In genomic region chrX:106092939-106093338, GRCm38 (mm10) we compare ENCODE assay signal across 14 mouse cellular contexts. TPM values are rescaled to one million over a fixed set of nuclear protein-coding genes. Genes with fewer than 3 reads are reported as not detected.
DNase-seq lines count a peak whose midpoint lies in the region; ATAC-seq lines count a peak whose summit lies in the region.
"Had no signal": no experiment of that assay in that cellular context is flagged by ENCODE, and none has a peak within 500 bp of the region (broad histone marks: within the 10 kb centered on the region; RNA-seq: fewer than 3 reads in every experiment).

No protein-coding gene starts in this region.

- no peaks in the 10 kb centered on the region for H3K36me3 ChIP-seq in heart, embryonic 11.5 days (ENCODE audit: control insufficient read depth, insufficient read depth, low read length)
- H3K36me3 ChIP-seq in embryonic facial prominence, embryonic 10.5 days (replicated peaks) = peaks cover 5% of the 10 kb centered on the region; the same call in 1 of the 2 replicates
- no peaks in the 10 kb centered on the region for H3K36me3 ChIP-seq in midbrain, embryonic 14.5 days (ENCODE audit: control insufficient read depth, insufficient read depth, low read length)

- H3K27me3 ChIP-seq in heart, embryonic 11.5 days (ENCODE audit: control insufficient read depth, insufficient read depth, low read length) = no peaks in the 10 kb centered on the region
- H3K27me3 ChIP-seq in embryonic facial prominence, embryonic 10.5 days (replicated peaks; ENCODE audit: low read depth, poor library complexity, severe bottlenecking) = peaks cover 30% of the 10 kb centered on the region
- H3K27me3 ChIP-seq in midbrain, embryonic 14.5 days (ENCODE audit: control insufficient read depth, insufficient read depth, low read length) = no peaks in the 10 kb centered on the region

- intact Hi-C loops in gastrocnemius, postnatal 36 days (cut with DNase I) = no loop called here

- no peak overlapping the region for H3K4me2 ChIP-seq in heart, embryonic 11.5 days
- no peak overlapping the region for H3K4me2 ChIP-seq in midbrain, embryonic 14.5 days (ENCODE audit: low read length)
- H3K4me2 ChIP-seq: liver, embryonic 11.5 days had no signal

- DNase-seq in heart, adult 11 months = no peak
- peak; percentile 6 to 12 for DNase-seq in kidney, postnatal 4 days
- DNase-seq in kidney, adult 8-10 months = no peak
- peak; percentile 13 for DNase-seq in embryonic facial prominence, embryonic 10.5 days (ENCODE audit: low spot score)
- DNase-seq in midbrain, embryonic 14.5 days = peak; percentile 6
- no peak for DNase-seq in adipocyte (ENCODE audit: low spot score)
- no peak for DNase-seq in gastrocnemius, postnatal 36 days
- DNase-seq: cerebellum, postnatal 36 days; right cerebral cortex, postnatal 14 days had no signal

- peak overlapping the region; percentile 46 for H3K27ac ChIP-seq in heart, embryonic 11.5 days (ENCODE audit: low read depth, low read length)
- H3K27ac ChIP-seq in embryonic facial prominence, embryonic 10.5 days (replicated peaks) = 0 out of 2 replicates have a peak overlapping the region, but pooled peaks have one; percentile 51
- no peak overlapping the region for H3K27ac ChIP-seq in midbrain, embryonic 14.5 days (replicated peaks; ENCODE audit: low read depth, low read length)
- H3K27ac ChIP-seq: heart, adult 2 months had no signal

- no peak overlapping the region for H3K9ac ChIP-seq in heart, embryonic 11.5 days (ENCODE audit: low read depth, low read length)
- no peak overlapping the region for H3K9ac ChIP-seq in midbrain, embryonic 14.5 days (replicated peaks; ENCODE audit: low read length)

- WGBS in heart, embryonic 11.5 days (ENCODE audit: insufficient replicate concordance) = 44% methylated on average over 5 of the region's 5 CpGs
- WGBS in embryonic facial prominence, embryonic 10.5 days = 20% methylated on average over 5 of the region's 5 CpGs
- WGBS in midbrain, embryonic 14.5 days = 37% methylated on average over 5 of the region's 5 CpGs

- no peak overlapping the region for H3K4me3 ChIP-seq in heart, embryonic 11.5 days (ENCODE audit: low read depth, low read length)
- H3K4me3 ChIP-seq in embryonic facial prominence, embryonic 10.5 days = no peak overlapping the region
- H3K4me3 ChIP-seq in midbrain, embryonic 14.5 days (replicated peaks; ENCODE audit: low read depth, low read length) = no peak overlapping the region
- H3K4me3 ChIP-seq: heart, adult 2 months; myocyte had no signal

- H3K9me3 ChIP-seq in heart, embryonic 11.5 days (replicated peaks; ENCODE audit: control insufficient read depth, low read length) = no peaks in the 10 kb centered on the region
- H3K9me3 ChIP-seq in embryonic facial prominence, embryonic 10.5 days = no peaks in the 10 kb centered on the region
- no peaks in the 10 kb centered on the region for H3K9me3 ChIP-seq in midbrain, embryonic 14.5 days (ENCODE audit: control insufficient read depth, low read length)
- H3K9me3 ChIP-seq: G1E had no signal

- ATAC-seq in heart, embryonic 11.5 days (replicated peaks; ENCODE audit: insufficient number of reproducible peaks, low FRiP score, low TSS enrichment) = no peak
- no peak for ATAC-seq in midbrain, embryonic 14.5 days (ENCODE audit: low FRiP score, low TSS enrichment)

- H3K4me1 ChIP-seq in heart, embryonic 11.5 days (ENCODE audit: control insufficient read depth, insufficient read depth, low read length) = no peaks in the 10 kb centered on the region
- peaks cover 3% of the 10 kb centered on the region for H3K4me1 ChIP-seq in embryonic facial prominence, embryonic 10.5 days
- H3K4me1 ChIP-seq in midbrain, embryonic 14.5 days (ENCODE audit: control insufficient read depth, insufficient read depth, low read length) = no peaks in the 10 kb centered on the region

RNA-seq across cellular contexts. Expression of gene Tlr13, which starts 50.1 kb away (rescaled TPM):
- polyA plus RNA-seq in heart, embryonic 11.5 days (2014; fragmentation: Nextera tagmentation; extraction: Ambion mirVana) = 0.31 and 0.34 TPM in 2 replicates
- 0.04 and 0.10 TPM in 2 replicates for polyA plus RNA-seq in embryonic facial prominence, embryonic 10.5 days (2016; fragmentation: Nextera tagmentation; extraction: Ambion mirVana)
- polyA plus RNA-seq in midbrain, embryonic 14.5 days (2014; fragmentation: Nextera tagmentation; extraction: Ambion mirVana) = 0.13 and 0.41 TPM in 2 replicates
- total RNA-seq in gastrocnemius, postnatal 36 days (2021) = under 1 TPM; 0.23 to 0.44 TPM
- polyA plus RNA-seq: G1E, myocyte had no signal

Comparison
In these comparisons a context has a peak if more than half of its experiments do, and no peak if none do; other contexts are left out.
1. DNase-seq: peak in kidney, postnatal 4 days (2 of 2), embryonic facial prominence, embryonic 10.5 days (single experiment) and midbrain, embryonic 14.5 days (single experiment); none in heart, adult 11 months (single experiment), kidney, adult 8-10 months (0 of 2), adipocyte (single experiment) and gastrocnemius, postnatal 36 days (0 of 2).